Mouse (Mus musculus): ENCODE measurements around the gene Nampt. TPM values are rescaled to one million over a fixed set of nuclear protein-coding genes. Genes with fewer than 3 reads are reported as not detected.

The Nampt gene
- polyA plus RNA-seq, 1 experiment from 2014 or later: 18.9 TPM

- peak overlapping the region; percentile 72 for H3K4me2 ChIP-seq
- peak overlapping the region; percentile 92 for H3K4me3 ChIP-seq
- H3K27me3 ChIP-seq (replicated peaks): no peaks in the 10 kb centered on the region
- no peaks in the 10 kb centered on the region for H3K9me3 ChIP-seq (replicated peaks)
- peaks cover 17% of the 10 kb centered on the region for H3K4me1 ChIP-seq (replicated peaks)
- WGBS: 53% methylated on average over 2 of the region's 2 CpGs
- no peak overlapping the region for H3K27ac ChIP-seq (ENCODE audit: poor library complexity, severe bottlenecking)
- no peaks in the 10 kb centered on the region for H3K36me3 ChIP-seq
- H3K9ac ChIP-seq: no peak overlapping the region
- ATAC-seq (ENCODE audit: insufficient number of reproducible peaks, low FRiP score): no peak
Observed at GRCm38 (mm10) chr12:32821504-32822011, 2.2 kb downstream of the Nampt start.

- Histone ChIP-seq H3K9ac (no peak overlapping the region), H3K36me3 (no peaks in the 10 kb centered on the region), H3K27ac (ENCODE audit: poor library complexity, severe bottlenecking) (no peak overlapping the region), H3K4me3 (no peak overlapping the region), H3K9me3 (replicated peaks) (no peaks in the 10 kb centered on the region), H3K4me2 (no peak overlapping the region), H3K27me3 (replicated peaks) (no peaks in the 10 kb centered on the region), H3K4me1 (replicated peaks) (peaks cover 17% of the 10 kb centered on the region)
- 72% methylated on average over 4 of the region's 4 CpGs for WGBS
- no peak for ATAC-seq (ENCODE audit: insufficient number of reproducible peaks, low FRiP score)
Observed at GRCm38 (mm10) chr12:32822066-32822465, 2.7 kb downstream of the Nampt start.

- no peaks in the 10 kb centered on the region for H3K9me3 ChIP-seq (replicated peaks)
- no peaks in the 10 kb centered on the region for H3K27me3 ChIP-seq (replicated peaks)
- WGBS: 90% methylated on average over 6 of the region's 6 CpGs
- no peak overlapping the region for H3K27ac ChIP-seq (ENCODE audit: poor library complexity, severe bottlenecking)
- no peak overlapping the region for H3K4me3 ChIP-seq
- no peak overlapping the region for H3K9ac ChIP-seq
- no peak overlapping the region for H3K4me2 ChIP-seq
- ATAC-seq (ENCODE audit: insufficient number of reproducible peaks, low FRiP score): no peak
- H3K4me1 ChIP-seq (replicated peaks): peaks cover 17% of the 10 kb centered on the region
- no peaks in the 10 kb centered on the region for H3K36me3 ChIP-seq
Observed at GRCm38 (mm10) chr12:32824586-32824985, 5.2 kb downstream of the Nampt start.

- no peak overlapping the region for H3K4me3 ChIP-seq
- H3K4me2 ChIP-seq: no peak overlapping the region
- no peak overlapping the region for H3K9ac ChIP-seq
- H3K36me3 ChIP-seq: no peaks in the 10 kb centered on the region; the same call in 1 of the 2 replicates
- no peaks in the 10 kb centered on the region for H3K27me3 ChIP-seq (replicated peaks)
- peaks cover 14% of the 10 kb centered on the region for H3K4me1 ChIP-seq (replicated peaks)
- no peak overlapping the region for H3K27ac ChIP-seq (ENCODE audit: poor library complexity, severe bottlenecking)
- no peak for ATAC-seq (ENCODE audit: insufficient number of reproducible peaks, low FRiP score)
- no peaks in the 10 kb centered on the region for H3K9me3 ChIP-seq (replicated peaks)
- WGBS: 39% methylated on average over 3 of the region's 3 CpGs
Observed at GRCm38 (mm10) chr12:32826971-32827370, 7.6 kb downstream of the Nampt start.

GRCm38 (mm10) chr12:32828137-32828760 lies 8.9 kb downstream of the Nampt start:
- 67% methylated on average over 8 of the region's 8 CpGs for WGBS
- Histone ChIP-seq H3K4me1 (replicated peaks) (peaks cover 12% of the 10 kb centered on the region), H3K9ac (no peak overlapping the region), H3K4me3 (no peak overlapping the region), H3K4me2 (no peak overlapping the region), H3K27ac (ENCODE audit: poor library complexity, severe bottlenecking) (no peak overlapping the region), H3K9me3 (replicated peaks) (no peaks in the 10 kb centered on the region), H3K36me3 (peaks cover 8% of the 10 kb centered on the region; the same call in 1 of the 2 replicates), H3K27me3 (replicated peaks) (no peaks in the 10 kb centered on the region)
- ATAC-seq (ENCODE audit: insufficient number of reproducible peaks, low FRiP score): no peak

GRCm38 (mm10) chr12:32829321-32830090 lies 10.2 kb downstream of the Nampt start:
- Histone ChIP-seq H3K4me1 (replicated peaks) (peaks cover 12% of the 10 kb centered on the region), H3K4me3 (no peak overlapping the region), H3K9me3 (replicated peaks) (no peaks in the 10 kb centered on the region), H3K27ac (ENCODE audit: poor library complexity, severe bottlenecking) (no peak overlapping the region), H3K36me3 (peaks cover 17% of the 10 kb centered on the region), H3K27me3 (replicated peaks) (no peaks in the 10 kb centered on the region), H3K4me2 (no peak overlapping the region), H3K9ac (no peak overlapping the region)
- WGBS: 84% methylated on average over 9 of the region's 9 CpGs
- no peak for ATAC-seq (ENCODE audit: insufficient number of reproducible peaks, low FRiP score)

- H3K4me3 ChIP-seq: no peak overlapping the region
- H3K27ac ChIP-seq (ENCODE audit: poor library complexity, severe bottlenecking): no peak overlapping the region
- H3K9me3 ChIP-seq (replicated peaks): no peaks in the 10 kb centered on the region
- H3K36me3 ChIP-seq: peaks cover 25% of the 10 kb centered on the region
- no peak overlapping the region for H3K4me2 ChIP-seq
- no peak overlapping the region for H3K9ac ChIP-seq
- 90% methylated on average over 3 of the region's 3 CpGs for WGBS
- ATAC-seq (ENCODE audit: insufficient number of reproducible peaks, low FRiP score): no peak
- H3K27me3 ChIP-seq (replicated peaks): no peaks in the 10 kb centered on the region
- H3K4me1 ChIP-seq (replicated peaks): peaks cover 7% of the 10 kb centered on the region
Observed at GRCm38 (mm10) chr12:32832076-32832475, 12.7 kb downstream of the Nampt start.

- Histone ChIP-seq H3K9ac (no peak overlapping the region), H3K36me3 (peaks cover 35% of the 10 kb centered on the region), H3K27me3 (replicated peaks) (no peaks in the 10 kb centered on the region), H3K4me3 (no peak overlapping the region), H3K27ac (ENCODE audit: poor library complexity, severe bottlenecking) (no peak overlapping the region), H3K4me2 (no peak overlapping the region), H3K9me3 (replicated peaks) (no peaks in the 10 kb centered on the region), H3K4me1 (replicated peaks) (peaks cover 7% of the 10 kb centered on the region; the same call in 1 of the 2 replicates)
- 87% methylated on average over 6 of the region's 6 CpGs for WGBS
- ATAC-seq (ENCODE audit: insufficient number of reproducible peaks, low FRiP score): no peak
Observed at GRCm38 (mm10) chr12:32834781-32835180, 15.4 kb downstream of the Nampt start.

- Histone ChIP-seq H3K36me3 (peaks cover 35% of the 10 kb centered on the region), H3K9me3 (replicated peaks) (no peaks in the 10 kb centered on the region)
Observed at GRCm38 (mm10) chr12:32835235-32835634, 15.9 kb downstream of the Nampt start.

GRCm38 (mm10) chr12:32838406-32838805 lies 19.1 kb downstream of the Nampt start:
- Histone ChIP-seq H3K27me3 (replicated peaks) (no peaks in the 10 kb centered on the region), H3K27ac (ENCODE audit: poor library complexity, severe bottlenecking) (no peak overlapping the region), H3K4me3 (no peak overlapping the region), H3K4me2 (no peak overlapping the region), H3K9me3 (replicated peaks) (no peaks in the 10 kb centered on the region), H3K36me3 (peaks cover 34% of the 10 kb centered on the region), H3K4me1 (replicated peaks) (peaks cover 22% of the 10 kb centered on the region), H3K9ac (no peak overlapping the region)
- ATAC-seq (ENCODE audit: insufficient number of reproducible peaks, low FRiP score): no peak
- WGBS: 88% methylated on average over 4 of the region's 4 CpGs

More at GRCm38 (mm10) chr12:32835235-32835634, 15.9 kb downstream of the Nampt start:
- Histone ChIP-seq H3K4me2 (no peak overlapping the region), H3K27ac (ENCODE audit: poor library complexity, severe bottlenecking) (no peak overlapping the region), H3K27me3 (replicated peaks) (no peaks in the 10 kb centered on the region), H3K9ac (no peak overlapping the region), H3K4me1 (replicated peaks) (peaks cover 7% of the 10 kb centered on the region; the same call in 1 of the 2 replicates), H3K4me3 (no peak overlapping the region)
- WGBS: 44% methylated on average over 4 of the region's 4 CpGs
- no peak for ATAC-seq (ENCODE audit: insufficient number of reproducible peaks, low FRiP score)

GRCm38 (mm10) chr12:32838954-32839353 lies 19.6 kb downstream of the Nampt start:
- Histone ChIP-seq H3K4me2 (no peak overlapping the region), H3K9me3 (replicated peaks) (no peaks in the 10 kb centered on the region), H3K9ac (no peak overlapping the region), H3K27me3 (replicated peaks) (no peaks in the 10 kb centered on the region), H3K36me3 (peaks cover 33% of the 10 kb centered on the region), H3K4me1 (replicated peaks) (peaks cover 22% of the 10 kb centered on the region), H3K4me3 (no peak overlapping the region), H3K27ac (ENCODE audit: poor library complexity, severe bottlenecking) (no peak overlapping the region)
- ATAC-seq (ENCODE audit: insufficient number of reproducible peaks, low FRiP score): no peak
- 94% methylated on average over 9 of the region's 9 CpGs for WGBS
